Mouse (Mus musculus) hindbrain, embryonic 10.5 days (tissue): ENCODE results near the gene Rnf144b. TPM values are rescaled to one million over a fixed set of nuclear protein-coding genes. Genes with fewer than 3 reads are reported as not detected.
A peak's percentile ranks its signal among the peaks of the same experiment; 100 is the strongest.

Source experiments
- DNase-seq: peaks from one replicate; pipeline ENCODE4 v3.0.0-alpha.2; 2017; ENCODE audit warnings: low spot score
- H3K27ac ChIP-seq: fragments of 300-500 bp; sonication (generic); 2 replicates; pipeline ENCODE4 v1.5.1; 2016; ENCODE audit warnings: mild to moderate bottlenecking, moderate library complexity
- H3K27me3 ChIP-seq: fragments of 300-500 bp; sonication (generic); 2 replicates; pipeline ENCODE4 v1.6.1; 2016; ENCODE audit warnings: mild to moderate bottlenecking; ENCODE audit not compliant: poor library complexity, insufficient read depth, severe bottlenecking
- H3K36me3 ChIP-seq: fragments of 300-500 bp; sonication (generic); 2 replicates; pipeline ENCODE4 v1.6.1; 2016; ENCODE audit warnings: mild to moderate bottlenecking, moderate library complexity
- H3K4me1 ChIP-seq: fragments of 300-500 bp; sonication (generic); replicated peaks from 2 replicates; pipeline ENCODE4 v1.6.1; 2016; ENCODE audit warnings: mild to moderate bottlenecking
- H3K4me3 ChIP-seq: fragments of 300-500 bp; sonication (generic); 2 replicates; pipeline ENCODE4 v1.5.1; 2016; ENCODE audit warnings: mild to moderate bottlenecking, moderate library complexity
- H3K9me3 ChIP-seq: fragments of 300-500 bp; sonication (generic); 2 replicates; pipeline ENCODE4 v1.6.1; 2016; ENCODE audit warnings: mild to moderate bottlenecking, moderate library complexity
- WGBS: fragments of 180-500 bp; shearing (Covaris S2); methylation state at CpG from one replicate; pipeline ENCODE4 v1.1.7; 2016; 5-methylcytosine and 5-hydroxymethylcytosine counted together
- polyA plus RNA-seq: library from polyadenylated mRNA; unstranded; fragments of >200 nt; fragmentation: Nextera tagmentation; extraction: Ambion mirVana; gene quantifications from 2 replicates; pipeline ENCODE4 v1.2.1, GENCODE M21; 2016

The Rnf144b gene
- polyA plus RNA-seq, 1 experiment from 2014 or later: 0.82 TPM

GRCm38 (mm10) chr13:47266411-47266810 lies 144.0 kb downstream of the Rnf144b start:
- H3K36me3 ChIP-seq: no peaks in the 10 kb centered on the region
- H3K4me1 ChIP-seq: 0 out of 2 replicates have a peak, but pooled peaks cover 5% of the 10 kb centered on the region
- no peaks in the 10 kb centered on the region for H3K27me3 ChIP-seq
- H3K9me3 ChIP-seq: peaks cover 8% of the 10 kb centered on the region; the same call in 1 of the 2 replicates
- 93% methylated on average over 7 of the region's 7 CpGs for WGBS
- no peak overlapping the region for H3K4me3 ChIP-seq
- DNase-seq: no peak
- H3K27ac ChIP-seq: no peak overlapping the region

DNA sequence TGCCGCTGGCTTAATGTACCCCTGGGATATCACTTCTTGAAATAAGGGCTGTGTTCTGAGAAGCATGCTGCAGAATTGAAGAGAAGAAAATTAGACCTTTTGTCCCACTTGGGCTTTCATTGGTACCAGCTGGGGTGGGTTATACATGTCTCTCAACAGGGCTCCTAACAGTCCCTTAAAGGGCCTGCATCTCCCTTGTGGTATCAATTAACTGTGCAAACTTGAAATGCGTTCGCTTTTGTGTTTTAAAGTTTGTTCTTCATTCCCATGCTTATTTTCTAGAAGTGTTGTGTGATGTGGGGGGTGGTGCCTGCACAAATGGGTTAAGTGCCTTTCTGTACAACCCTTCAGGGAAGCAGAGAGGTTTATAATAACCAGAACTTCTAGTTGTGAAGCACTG lies 145.8 kb downstream of the Rnf144b start:
- Histone ChIP-seq H3K4me3 (no peak overlapping the region), H3K36me3 (no peaks in the 10 kb centered on the region), H3K9me3 (peaks cover 8% of the 10 kb centered on the region; the same call in 1 of the 2 replicates), H3K4me1 (peaks cover 13% of the 10 kb centered on the region), H3K27me3 (no peaks in the 10 kb centered on the region), H3K27ac (no peak overlapping the region)
- DNase-seq: no peak
- WGBS: 78% methylated on average over 3 of the region's 3 CpGs

GRCm38 (mm10) chr13:47272928-47273327 lies 150.5 kb downstream of the Rnf144b start:
- H3K27ac ChIP-seq: peak overlapping the region; percentile 89
- peaks cover 56% of the 10 kb centered on the region for H3K4me1 ChIP-seq
- WGBS: 10% methylated on average over 8 of the region's 8 CpGs
- H3K27me3 ChIP-seq: no peaks in the 10 kb centered on the region
- H3K4me3 ChIP-seq: peak overlapping the region; percentile 35
- no peaks in the 10 kb centered on the region for H3K36me3 ChIP-seq
- no peak for DNase-seq
- H3K9me3 ChIP-seq: no peaks in the 10 kb centered on the region; the same call in 1 of the 2 replicates

- Histone ChIP-seq H3K36me3 (no peaks in the 10 kb centered on the region), H3K27me3 (no peaks in the 10 kb centered on the region), H3K27ac (peak overlapping the region; percentile 89), H3K4me1 (peaks cover 62% of the 10 kb centered on the region), H3K4me3 (peak overlapping the region; percentile 35), H3K9me3 (no peaks in the 10 kb centered on the region)
- WGBS: under 1% methylated on average over 11 of the region's 11 CpGs
- peak; percentile 89 for DNase-seq
These were observed 151.0 kb downstream of the Rnf144b start for GRCm38 (mm10) chr13:47273487-47273886.

DNA sequence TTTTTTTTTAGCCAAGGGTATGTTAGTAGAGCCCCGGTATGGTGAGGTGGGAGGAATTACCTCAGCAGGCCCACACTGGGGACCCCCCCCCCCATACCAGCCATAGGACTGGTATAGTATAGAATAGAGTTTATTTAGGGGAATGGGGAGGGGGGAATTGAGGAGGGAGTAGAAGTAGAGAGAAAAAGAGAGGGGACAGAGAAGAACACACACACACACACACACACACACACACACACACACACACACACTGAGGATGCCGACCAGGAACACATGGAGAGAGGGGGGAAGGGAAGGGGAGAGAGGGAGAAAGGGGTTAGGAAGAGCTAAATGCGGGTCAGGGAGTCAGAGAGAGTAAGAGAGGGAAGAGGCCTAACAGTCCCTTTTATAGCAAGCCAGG lies 151.7 kb downstream of the Rnf144b start:
- H3K4me3 ChIP-seq: no peak overlapping the region
- H3K27ac ChIP-seq: peak overlapping the region; percentile 89
- H3K36me3 ChIP-seq: no peaks in the 10 kb centered on the region
- no peaks in the 10 kb centered on the region for H3K9me3 ChIP-seq
- WGBS: 11% methylated on average over 3 of the region's 3 CpGs
- peak; percentile 43 for DNase-seq
- H3K27me3 ChIP-seq: no peaks in the 10 kb centered on the region
- H3K4me1 ChIP-seq: peaks cover 68% of the 10 kb centered on the region

- H3K27me3 ChIP-seq: no peaks in the 10 kb centered on the region
- H3K27ac ChIP-seq: peak overlapping the region; percentile 87
- H3K36me3 ChIP-seq: no peaks in the 10 kb centered on the region
- DNase-seq: peak; percentile 63
- peaks cover 69% of the 10 kb centered on the region for H3K4me1 ChIP-seq
- WGBS: 23% methylated on average over 13 of the region's 13 CpGs
- peaks cover 1% of the 10 kb centered on the region; the same call in 1 of the 2 replicates for H3K9me3 ChIP-seq
- peak overlapping the region; percentile 6; the same call in 1 of the 2 replicates for H3K4me3 ChIP-seq
These were observed 154.8 kb downstream of the Rnf144b start for GRCm38 (mm10) chr13:47277000-47277823.

- 17% methylated on average over 5 of the region's 5 CpGs for WGBS
- peak overlapping the region; percentile 16; the same call in 1 of the 2 replicates for H3K4me3 ChIP-seq
- no peaks in the 10 kb centered on the region for H3K27me3 ChIP-seq
- no peaks in the 10 kb centered on the region for H3K36me3 ChIP-seq
- H3K9me3 ChIP-seq: peaks cover 4% of the 10 kb centered on the region; the same call in 1 of the 2 replicates
- peak; percentile 53 for DNase-seq
- H3K4me1 ChIP-seq: peaks cover 64% of the 10 kb centered on the region
- H3K27ac ChIP-seq: peak overlapping the region; percentile 87
These were observed 155.4 kb downstream of the Rnf144b start for GRCm38 (mm10) chr13:47277824-47278290.

- 77% methylated on average over 3 of the region's 3 CpGs for WGBS
- no peaks in the 10 kb centered on the region for H3K27me3 ChIP-seq
- H3K4me3 ChIP-seq: no peak overlapping the region
- no peak for DNase-seq
- peaks cover 27% of the 10 kb centered on the region for H3K4me1 ChIP-seq
- peaks cover 4% of the 10 kb centered on the region; the same call in 1 of the 2 replicates for H3K9me3 ChIP-seq
- H3K36me3 ChIP-seq: no peaks in the 10 kb centered on the region
- H3K27ac ChIP-seq: no peak overlapping the region
These were observed 159.8 kb downstream of the Rnf144b start for GRCm38 (mm10) chr13:47282221-47282620.

DNA sequence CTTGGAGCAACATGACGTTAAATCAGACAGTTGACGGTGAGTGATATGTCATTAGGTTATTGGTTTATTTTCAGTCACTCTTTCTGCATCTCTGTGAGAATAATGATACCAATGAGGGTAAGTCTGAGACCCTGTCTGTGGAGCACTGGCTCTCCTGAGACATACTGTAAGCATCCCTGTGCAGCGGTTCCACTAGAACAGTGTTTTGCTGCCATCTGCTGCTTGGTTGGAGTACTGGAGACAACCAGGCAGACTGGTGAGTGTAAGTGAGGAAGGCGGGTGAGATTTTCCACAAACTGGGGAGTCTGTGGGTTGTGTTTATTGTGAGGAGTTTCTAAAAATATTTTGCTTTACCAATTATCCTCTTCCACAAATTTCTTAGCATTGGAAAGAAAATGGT lies 166.0 kb downstream of the Rnf144b start:
- Histone ChIP-seq H3K36me3 (no peaks in the 10 kb centered on the region), H3K4me1 (peaks cover 10% of the 10 kb centered on the region; the same call in 1 of the 2 replicates), H3K9me3 (no peaks in the 10 kb centered on the region), H3K27ac (no peak overlapping the region), H3K27me3 (no peaks in the 10 kb centered on the region), H3K4me3 (no peak overlapping the region)
- peak; percentile 85 for DNase-seq
- 46% methylated on average over 4 of the region's 4 CpGs for WGBS

DNA sequence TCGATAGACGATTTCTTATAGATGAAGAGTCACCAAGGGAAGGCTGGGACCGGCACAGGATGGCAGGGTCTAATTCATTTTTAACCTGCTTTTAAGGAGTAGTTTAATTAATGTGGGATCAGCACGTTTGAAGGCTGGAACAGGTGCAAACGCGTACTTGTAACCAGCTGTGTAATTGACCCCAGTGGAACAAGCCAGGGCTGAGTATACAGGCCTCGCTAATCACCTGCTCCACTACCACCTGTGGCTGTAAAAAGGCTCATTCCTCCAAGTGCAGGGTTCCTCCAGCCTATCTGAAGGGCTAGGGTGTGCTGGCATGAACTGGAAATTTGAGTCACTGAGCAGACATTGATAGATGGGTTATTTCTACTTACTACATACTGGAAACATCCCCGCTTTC lies 174.0 kb downstream of the Rnf144b start:
- Histone ChIP-seq H3K27ac (no peak overlapping the region), H3K4me1 (0 out of 2 replicates have a peak, but pooled peaks cover 4% of the 10 kb centered on the region), H3K36me3 (no peaks in the 10 kb centered on the region), H3K4me3 (no peak overlapping the region), H3K27me3 (no peaks in the 10 kb centered on the region), H3K9me3 (no peaks in the 10 kb centered on the region)
- 92% methylated on average over 8 of the region's 8 CpGs for WGBS
- DNase-seq: no peak

Other genes with a start within 250 kb of the Rnf144b start
- 13.6 and 15.3 TPM in 2 replicates for gene Kif13a, start 192.8 kb upstream of the Rnf144b start, polyA plus RNA-seq
- gene Nhlrc1, start 107.8 kb upstream of the Rnf144b start, polyA plus RNA-seq: 3.4 and 5.4 TPM in 2 replicates
- gene Kdm1b, start 79.2 kb upstream of the Rnf144b start, polyA plus RNA-seq: 15.2 and 16.3 TPM in 2 replicates
- 36.1 and 40.9 TPM in 2 replicates for gene Tpmt, start 77.9 kb upstream of the Rnf144b start, polyA plus RNA-seq
- gene Dek, start 16.5 kb upstream of the Rnf144b start, polyA plus RNA-seq: 222 and 348 TPM in 2 replicates